Comparison of ENCODE assay signal across 16 mouse cellular contexts in genomic region chr2:84622668-84623067, GRCm38 (mm10). TPM values are rescaled to one million over a fixed set of nuclear protein-coding genes. Genes with fewer than 3 reads are reported as not detected.
DNase-seq lines count a peak whose midpoint lies in the region; ATAC-seq and TF ChIP-seq lines count a peak whose summit lies in the region.
"Had no signal": no experiment of that assay in that cellular context is flagged by ENCODE, and none has a peak within 500 bp of the region (broad histone marks: within the 10 kb centered on the region; RNA-seq: fewer than 3 reads in every experiment).

No protein-coding gene starts in this region.

- 49% methylated on average over 2 of the region's 2 CpGs for WGBS in heart, postnatal 0 days
- 50% methylated on average over 2 of the region's 2 CpGs for whole genome bisulfite sequencing in spleen, adult 2 months

- H3K36me3 ChIP-seq in heart, postnatal 0 days (replicated peaks; ENCODE audit: control insufficient read depth, insufficient read depth, low read length), result peaks cover 49% of the 10 kb centered on the region
- no peaks in the 10 kb centered on the region; the same call in 1 of the 2 replicates for H3K36me3 ChIP-seq in spleen, adult 2 months (ENCODE audit: control insufficient read depth, insufficient read depth, low read length)

- H3K9me3 ChIP-seq in heart, postnatal 0 days (replicated peaks; ENCODE audit: control insufficient read depth, low read length), result no peaks in the 10 kb centered on the region
- H3K9me3 ChIP-seq: embryonic facial prominence, embryonic 13.5 days; forebrain, embryonic 12.5 days; hindbrain, embryonic 15.5 days had no signal

- no peak for TF ChIP-seq EP300 in heart, postnatal 0 days (IDR thresholded peaks at IDR 0.05; ENCODE audit: low read depth)

- peak overlapping the region; percentile 39 for H3K27ac ChIP-seq in heart, postnatal 0 days (ENCODE audit: low read depth)
- H3K27ac ChIP-seq in spleen, adult 2 months (ENCODE audit: insufficient read depth, low read length), result peak overlapping the region; percentile 29; the same call in 1 of the 2 replicates
- H3K27ac ChIP-seq: embryonic facial prominence, embryonic 13.5 days; forebrain, embryonic 12.5 days; hindbrain, embryonic 15.5 days had no signal

- H3K9ac ChIP-seq in heart, postnatal 0 days (replicated peaks; ENCODE audit: low read depth, low read length), result no peak overlapping the region
- H3K9ac ChIP-seq: embryonic facial prominence, embryonic 13.5 days; forebrain, embryonic 12.5 days; hindbrain, embryonic 15.5 days had no signal

- no peak overlapping the region for H3K4me2 ChIP-seq in heart, postnatal 0 days (ENCODE audit: low read depth, low read length)
- H3K4me2 ChIP-seq: embryonic facial prominence, embryonic 13.5 days; forebrain, embryonic 12.5 days; hindbrain, embryonic 15.5 days had no signal

- peaks cover 41% of the 10 kb centered on the region for H3K4me1 ChIP-seq in heart, postnatal 0 days (ENCODE audit: control insufficient read depth, insufficient read depth)
- H3K4me1 ChIP-seq in spleen, adult 2 months (ENCODE audit: control insufficient read depth, insufficient read depth, insufficient read length), result peaks cover 11% of the 10 kb centered on the region; the same call in 1 of the 2 replicates
- H3K4me1 ChIP-seq: forebrain, embryonic 12.5 days; hindbrain, embryonic 15.5 days had no signal

- ATAC-seq in heart, postnatal 0 days (ENCODE audit: insufficient read depth, low read depth), result no peak
- peak; percentile 29 for ATAC-seq in granulocyte monocyte progenitor cell, adult 5-6 weeks (replicated peaks; ENCODE audit: poor library complexity, severe bottlenecking)

- intact Hi-C loops in heart, postnatal 14 days (cut with DNase I), result no loop called here

- DNase-seq in heart, postnatal 0 days (ENCODE audit: low spot score), result no peak
- no peak for DNase-seq in heart, postnatal 14 days
- DNase-seq in spleen, adult 2 months (ENCODE audit: low read depth in 1 of 2, low spot score in 2 of 2), result no peak
- no peak for DNase-seq in spleen, postnatal 10 days (ENCODE audit: low spot score in 2 of 2)
- DNase-seq in adrenal gland, adult 2 months, result no peak
- no peak for DNase-seq in adrenal gland, postnatal 36 days
- DNase-seq: cerebellum, postnatal 14 days; heart, adult 18-20 months; kidney, adult 9 months; liver had no signal

- TF ChIP-seq CTCF in heart, postnatal 0 days (IDR thresholded peaks at IDR 0.05; ENCODE audit: low read depth), result no peak
- TF ChIP-seq CTCF in spleen, adult 2 months (IDR thresholded peaks at IDR 0.05; ENCODE audit: extremely low read depth, insufficient read depth, insufficient read length, insufficient replicate concordance), result no peak

- TF ChIP-seq POLR2A in spleen, adult 2 months (IDR thresholded peaks at IDR 0.05; ENCODE audit: low read depth, low read length), result no peak

- H3K4me3 ChIP-seq in heart, postnatal 0 days (ENCODE audit: low read depth, low read length), result no peak overlapping the region
- H3K4me3 ChIP-seq in spleen, adult 2 months (ENCODE audit: extremely low read depth, insufficient read depth, insufficient read length), result no peak overlapping the region
- H3K4me3 ChIP-seq: embryonic facial prominence, embryonic 13.5 days; forebrain, embryonic 12.5 days; hindbrain, embryonic 15.5 days had no signal

- H3K27me3 ChIP-seq in heart, postnatal 0 days (ENCODE audit: control insufficient read depth, insufficient read depth, low read length), result no peaks in the 10 kb centered on the region
- H3K27me3 ChIP-seq in spleen, adult 2 months (ENCODE audit: control insufficient read depth, insufficient read depth, low read length), result no peaks in the 10 kb centered on the region
- H3K27me3 ChIP-seq: embryonic facial prominence, embryonic 13.5 days; forebrain, embryonic 12.5 days; hindbrain, embryonic 15.5 days had no signal

RNA-seq across cellular contexts. Expression of gene Ctnnd1, which starts 27.9 kb away (rescaled TPM):
- 121 and 156 TPM in 2 replicates for total RNA-seq in heart, postnatal 0 days (2014; rRNA removed; ENCODE audit: low replicate concordance)
- polyA plus RNA-seq in heart, postnatal 0 days (2015; fragmentation: Nextera tagmentation; extraction: Ambion mirVana), result 26.5 and 29.8 TPM in 2 replicates
- total RNA-seq in heart, postnatal 14 days (2021), result 100 to 1,000 TPM in 1 of 2 experiments, 10 to 100 TPM in 1; 92.4 to 107 TPM
- 12.3 and 14.7 TPM in 2 replicates for polyA plus RNA-seq in spleen, adult 2 months (2012; rRNA removed)
- 30.6 and 34.8 TPM in 2 replicates for total RNA-seq in granulocyte monocyte progenitor cell, adult 5-6 weeks (2014; fragmentation: Nextera tagmentation)
- total RNA-seq in granulocyte monocyte progenitor cell, adult 5-6 weeks (2017), result 27.4 and 44.7 TPM in 2 replicates
- total RNA-seq in adrenal gland, adult 2 months (2021), result 100 to 1,000 TPM; 112 to 135 TPM
- 20.4 and 25.8 TPM in 2 replicates for polyA plus RNA-seq in adrenal gland, adult 2 months (2012; rRNA removed)
- 100 to 1,000 TPM; 135 to 142 TPM for total RNA-seq in adrenal gland, postnatal 36 days (2021)

RNA-seq across cellular contexts. Expression of gene Btbd18, which starts 36.2 kb away (rescaled TPM):
- not detected in 2 replicates for total RNA-seq in heart, postnatal 0 days (2014; rRNA removed; ENCODE audit: low replicate concordance)
- 0.05 and 0.08 TPM in 2 replicates for polyA plus RNA-seq in heart, postnatal 0 days (2015; fragmentation: Nextera tagmentation; extraction: Ambion mirVana)
- not detected for total RNA-seq in heart, postnatal 14 days (2021)
- polyA plus RNA-seq in spleen, adult 2 months (2012; rRNA removed), result not detected in 2 replicates
- not detected in 2 replicates for total RNA-seq in granulocyte monocyte progenitor cell, adult 5-6 weeks (2014; fragmentation: Nextera tagmentation)
- not detected in 2 replicates for total RNA-seq in granulocyte monocyte progenitor cell, adult 5-6 weeks (2017)
- under 1 TPM in 1 of 2 experiments, not detected in 1; 0.09 TPM for total RNA-seq in adrenal gland, adult 2 months (2021)
- polyA plus RNA-seq in adrenal gland, adult 2 months (2012; rRNA removed), result 0.03 TPM in 1 of 2 replicates, not detected in the other
- under 1 TPM in 1 of 2 experiments, not detected in 1; 0.10 TPM for total RNA-seq in adrenal gland, postnatal 36 days (2021)
- total RNA-seq: heart, adult 18-20 months; left cerebral cortex, postnatal 14 days; megakaryocyte-erythroid progenitor cell, adult 5-6 weeks had no signal

RNA-seq across cellular contexts. Expression of gene Selenoh, which starts 47.9 kb away (rescaled TPM):
- total RNA-seq in heart, postnatal 0 days (2014; rRNA removed; ENCODE audit: low replicate concordance), result 240 and 350 TPM in 2 replicates
- 137 and 149 TPM in 2 replicates for polyA plus RNA-seq in heart, postnatal 0 days (2015; fragmentation: Nextera tagmentation; extraction: Ambion mirVana)
- 10 to 100 TPM; 31.4 to 32.8 TPM for total RNA-seq in heart, postnatal 14 days (2021)
- polyA plus RNA-seq in spleen, adult 2 months (2012; rRNA removed), result 52.6 and 76.8 TPM in 2 replicates
- 189 and 209 TPM in 2 replicates for total RNA-seq in granulocyte monocyte progenitor cell, adult 5-6 weeks (2014; fragmentation: Nextera tagmentation)
- total RNA-seq in granulocyte monocyte progenitor cell, adult 5-6 weeks (2017), result 156 and 175 TPM in 2 replicates
- total RNA-seq in adrenal gland, adult 2 months (2021), result 10 to 100 TPM; 19.2 to 29.8 TPM
- 42.2 and 63.0 TPM in 2 replicates for polyA plus RNA-seq in adrenal gland, adult 2 months (2012; rRNA removed)
- total RNA-seq in adrenal gland, postnatal 36 days (2021), result 10 to 100 TPM; 27.2 to 47.4 TPM

RNA-seq across cellular contexts. Expression of gene Gm28635, which starts 55.2 kb away (rescaled TPM):
- not detected in 2 replicates for total RNA-seq in heart, postnatal 0 days (2014; rRNA removed; ENCODE audit: low replicate concordance)
- not detected in 2 replicates for polyA plus RNA-seq in heart, postnatal 0 days (2015; fragmentation: Nextera tagmentation; extraction: Ambion mirVana)
- 10 to 100 TPM in 1 of 2 experiments, 1 to 10 TPM in 1; 4.3 to 11.7 TPM for total RNA-seq in heart, postnatal 14 days (2021)
- polyA plus RNA-seq in spleen, adult 2 months (2012; rRNA removed), result not detected in 2 replicates
- not detected in 2 replicates for total RNA-seq in granulocyte monocyte progenitor cell, adult 5-6 weeks (2014; fragmentation: Nextera tagmentation)
- not detected in 2 replicates for total RNA-seq in granulocyte monocyte progenitor cell, adult 5-6 weeks (2017)
- total RNA-seq in adrenal gland, adult 2 months (2021), result not detected
- polyA plus RNA-seq in adrenal gland, adult 2 months (2012; rRNA removed), result not detected in 2 replicates
- total RNA-seq in adrenal gland, postnatal 36 days (2021), result not detected
- total RNA-seq: megakaryocyte-erythroid progenitor cell, adult 5-6 weeks had no signal
- polyA plus RNA-seq: embryonic facial prominence, embryonic 13.5 days; forebrain, embryonic 12.5 days; hindbrain, embryonic 15.5 days had no signal

RNA-seq across cellular contexts. Expression of gene Med19, which starts 55.5 kb away (rescaled TPM):
- 8.1 and 41.5 TPM in 2 replicates for total RNA-seq in heart, postnatal 0 days (2014; rRNA removed; ENCODE audit: low replicate concordance)
- polyA plus RNA-seq in heart, postnatal 0 days (2015; fragmentation: Nextera tagmentation; extraction: Ambion mirVana), result 15.9 and 17.0 TPM in 2 replicates
- total RNA-seq in heart, postnatal 14 days (2021), result 10 to 100 TPM; 13.9 to 15.0 TPM
- polyA plus RNA-seq in spleen, adult 2 months (2012; rRNA removed), result 4.9 and 5.0 TPM in 2 replicates
- total RNA-seq in granulocyte monocyte progenitor cell, adult 5-6 weeks (2014; fragmentation: Nextera tagmentation), result 16.7 and 24.4 TPM in 2 replicates
- total RNA-seq in granulocyte monocyte progenitor cell, adult 5-6 weeks (2017), result 25.5 and 28.5 TPM in 2 replicates
- total RNA-seq in adrenal gland, adult 2 months (2021), result 10 to 100 TPM; 24.3 to 24.8 TPM
- 12.3 and 15.1 TPM in 2 replicates for polyA plus RNA-seq in adrenal gland, adult 2 months (2012; rRNA removed)
- 10 to 100 TPM; 25.5 to 26.3 TPM for total RNA-seq in adrenal gland, postnatal 36 days (2021)
